In genomic region chr10:105186636-105187035, GRCm38 (mm10) we compare ENCODE assay signal across 15 mouse cellular contexts.
"Had no signal": no experiment of that assay in that cellular context is flagged by ENCODE, and none has a peak within 500 bp of the region (broad histone marks: within the 10 kb centered on the region; RNA-seq: fewer than 3 reads in every experiment).

No protein-coding gene starts in this region.

- DNase-seq: kidney, adult 11 months; kidney, adult 8-10 months; kidney, postnatal 10 days; kidney, postnatal 36 days; layer of hippocampus, postnatal 36 days; liver, postnatal 0 days; lung, postnatal 10 days; lung, postnatal 36 days; midbrain, embryonic 14.5 days; thymus, adult 2 months; thymus, postnatal 14 days; thymus, postnatal 4 days had no signal

- ATAC-seq: liver, postnatal 0 days had no signal

- H3K4me3 ChIP-seq: kidney, embryonic 15.5 days; left cerebral cortex, adult 2 months; lung, embryonic 15.5 days had no signal

- H3K4me1 ChIP-seq: kidney, embryonic 15.5 days had no signal
